Mouse (Mus musculus) A20 (cell line): Measurements from ENCODE around the gene Prokr2.

Source experiments
- DNase-seq: peaks from one replicate; pipeline ENCODE4 v3.0.0-alpha.2; 2011; ENCODE audit warnings: low read depth, low spot score

Prokr2 gene

GRCm38 (mm10) chr2:132385194-132385838 lies at the start of gene Prokr2:
Gene Prokr2 (minus strand): TSS chr2:132385447.
- no peak for DNase-seq

- peak; percentile 79 for DNase-seq
Measured at GRCm38 (mm10) chr2:132427160-132427941, 42.1 kb upstream of the Prokr2 start.

DNA sequence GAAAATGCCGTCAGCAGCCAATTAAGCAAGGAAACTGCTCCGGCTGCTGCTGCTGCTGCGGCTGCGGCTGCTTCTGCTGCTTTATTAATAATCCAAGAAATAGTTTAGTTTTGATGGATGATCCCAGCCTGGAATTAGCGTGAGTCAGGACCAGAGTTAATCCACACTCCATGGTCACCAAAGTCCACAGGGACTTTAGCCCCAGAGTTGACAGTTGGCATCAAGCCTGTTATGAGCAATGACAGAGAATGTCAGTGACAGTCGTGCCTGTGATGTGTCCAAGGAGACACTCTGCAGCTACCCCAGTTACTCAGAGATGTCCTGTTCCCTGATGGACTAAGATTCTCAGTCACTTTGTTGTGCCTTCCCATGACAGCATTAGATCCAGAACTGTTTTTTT lies 40.3 kb upstream of the Prokr2 start:
- no peak for DNase-seq

- no peak for DNase-seq
Measured at GRCm38 (mm10) chr2:132423411-132424047, 38.3 kb upstream of the Prokr2 start.

DNA sequence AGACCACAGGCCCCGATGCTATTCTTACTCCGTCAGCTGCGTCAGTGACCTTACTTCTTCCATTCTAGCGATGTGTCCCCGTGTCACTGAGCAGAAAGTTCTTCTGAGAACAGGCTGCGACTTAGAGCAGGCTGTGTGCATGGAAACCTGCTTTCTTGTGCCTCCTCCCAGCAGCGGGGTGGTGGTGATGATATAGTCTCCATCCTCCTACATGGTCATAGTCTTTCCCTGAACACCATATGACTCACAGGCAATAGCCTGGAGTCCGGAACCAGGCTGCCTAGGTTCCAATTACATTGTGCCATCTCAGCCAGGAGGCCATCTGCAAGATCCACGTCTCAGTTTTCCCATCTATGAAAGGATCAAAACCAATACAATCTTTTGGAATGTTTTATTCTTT lies 37.6 kb upstream of the Prokr2 start:
- no peak for DNase-seq

DNA sequence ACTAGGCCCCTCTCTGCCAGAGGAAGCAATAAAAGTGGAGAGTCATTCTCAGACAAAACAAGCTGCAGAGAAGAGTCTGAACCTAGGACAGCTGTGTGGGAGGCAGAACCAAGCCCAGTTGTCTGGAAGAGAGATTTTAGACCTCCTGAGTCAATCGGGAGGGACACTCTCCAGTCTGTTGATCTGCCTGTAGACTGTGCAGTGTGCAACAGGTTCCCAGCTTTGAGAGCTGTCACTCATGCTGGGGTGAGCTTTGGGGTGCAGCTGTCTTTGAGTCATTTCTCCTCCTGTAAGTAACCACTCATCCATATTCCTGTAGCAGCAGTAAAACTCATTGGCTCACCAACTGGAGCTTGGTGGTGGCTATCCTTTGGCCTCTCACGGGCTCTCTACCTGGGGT lies 33.2 kb upstream of the Prokr2 start:
- no peak for DNase-seq

GRCm38 (mm10) chr2:132410126-132410525 lies 24.9 kb upstream of the Prokr2 start:
- no peak for DNase-seq

- DNase-seq: no peak
Measured at GRCm38 (mm10) chr2:132398136-132398535, 12.9 kb upstream of the Prokr2 start.

DNA sequence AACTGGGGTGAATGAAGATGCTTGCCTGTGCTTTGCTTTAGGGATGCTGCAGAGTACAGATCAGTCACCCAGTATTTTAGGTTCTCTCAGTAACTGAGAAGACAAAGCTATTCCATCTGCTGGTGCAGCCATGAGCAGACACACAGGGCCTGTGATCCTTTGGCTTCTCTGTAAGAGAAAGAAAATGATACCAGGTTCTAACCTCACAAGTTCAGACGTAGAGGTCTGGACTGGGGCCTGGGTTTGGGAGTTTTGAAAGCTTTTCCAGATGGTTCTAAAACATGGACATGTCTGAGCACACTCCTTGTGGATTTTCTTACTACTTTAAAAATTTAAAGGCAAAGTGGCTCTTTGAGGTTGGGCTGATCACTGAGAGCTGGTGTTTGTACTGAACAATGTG lies 10.5 kb upstream of the Prokr2 start:
- no peak for DNase-seq

DNA sequence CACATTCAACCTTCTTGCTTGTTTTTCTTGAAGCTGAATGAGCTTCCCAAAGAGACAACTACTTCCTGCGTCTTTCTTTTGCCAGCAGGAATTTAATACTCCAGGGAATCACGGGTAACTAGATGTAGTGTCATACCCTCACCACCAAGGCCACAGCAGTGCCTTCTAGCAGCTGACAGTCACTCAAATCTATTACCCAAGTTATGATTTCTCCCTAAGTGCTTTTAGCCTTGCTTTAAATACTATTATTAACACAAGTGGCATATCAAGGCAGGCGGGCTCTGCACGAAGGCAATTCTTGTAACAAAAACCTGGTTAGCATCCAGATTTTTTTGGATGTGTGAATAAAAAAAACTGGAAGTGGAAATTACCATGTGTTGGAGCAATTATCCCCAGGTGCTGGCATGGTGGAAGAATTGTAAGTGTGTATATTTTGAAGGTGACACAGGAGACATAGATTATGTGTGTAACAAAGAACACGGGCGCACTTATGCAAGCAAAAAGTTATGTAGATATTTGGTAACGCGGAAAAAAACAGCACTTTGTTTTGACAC lies 5.4 kb upstream of the Prokr2 start:
- DNase-seq: no peak

DNA sequence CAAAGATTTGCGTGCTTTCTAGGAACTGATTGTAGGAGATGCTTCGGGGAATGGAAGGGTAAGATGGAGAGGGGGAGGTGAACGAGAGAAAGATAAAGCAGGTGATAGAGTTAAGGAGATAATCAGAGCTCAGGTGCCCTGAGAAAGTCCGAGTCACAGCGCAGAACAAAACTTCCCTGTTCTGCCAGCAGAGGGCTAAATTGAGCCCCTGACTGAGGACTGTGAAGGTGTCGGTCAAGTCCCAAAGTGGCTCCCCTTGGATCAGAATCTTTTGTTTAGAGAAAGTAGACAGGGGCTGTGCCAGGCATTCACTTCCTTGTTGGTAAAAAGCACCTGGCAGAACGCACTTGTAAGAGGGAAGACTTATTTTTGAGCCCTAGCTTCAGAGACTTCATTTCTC lies 4.3 kb upstream of the Prokr2 start:
- DNase-seq: peak; percentile 45

DNA sequence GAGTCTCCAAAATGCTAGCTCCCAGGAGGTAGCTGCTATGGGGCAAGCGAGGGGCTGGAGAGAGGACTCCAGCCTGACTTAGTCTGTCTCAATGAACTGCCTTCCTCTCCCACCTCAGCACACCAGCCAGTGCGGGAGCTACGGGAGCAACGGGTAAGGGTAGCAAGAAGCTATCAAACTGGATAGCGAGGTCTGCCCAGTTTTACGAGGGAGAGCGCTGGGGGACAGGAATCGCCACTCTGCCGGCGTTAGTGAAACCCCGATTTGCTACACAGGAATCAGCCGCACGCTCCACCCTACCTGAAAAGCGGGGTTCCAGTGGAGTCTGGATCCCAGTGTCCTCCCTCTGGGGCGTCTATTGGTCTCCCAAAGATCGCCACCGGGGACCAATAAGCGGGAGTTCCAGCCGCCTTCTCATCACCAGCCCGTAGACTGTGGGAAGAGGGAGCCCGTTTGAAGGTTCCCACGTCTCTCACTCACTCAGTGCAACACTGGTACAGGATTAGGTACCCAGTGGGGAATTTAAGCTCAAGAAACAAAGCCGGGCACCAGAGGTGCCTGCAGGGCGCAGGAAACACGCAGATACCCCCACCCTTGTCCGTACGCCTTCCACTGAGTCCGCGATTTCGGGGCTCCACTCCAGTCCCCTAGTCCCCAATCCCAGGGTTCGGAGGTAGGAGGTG lies 595 bp downstream of the Prokr2 start:
- DNase-seq: no peak

GRCm38 (mm10) chr2:132382308-132382707 lies 2.9 kb downstream of the Prokr2 start:
- DNase-seq: no peak

DNA sequence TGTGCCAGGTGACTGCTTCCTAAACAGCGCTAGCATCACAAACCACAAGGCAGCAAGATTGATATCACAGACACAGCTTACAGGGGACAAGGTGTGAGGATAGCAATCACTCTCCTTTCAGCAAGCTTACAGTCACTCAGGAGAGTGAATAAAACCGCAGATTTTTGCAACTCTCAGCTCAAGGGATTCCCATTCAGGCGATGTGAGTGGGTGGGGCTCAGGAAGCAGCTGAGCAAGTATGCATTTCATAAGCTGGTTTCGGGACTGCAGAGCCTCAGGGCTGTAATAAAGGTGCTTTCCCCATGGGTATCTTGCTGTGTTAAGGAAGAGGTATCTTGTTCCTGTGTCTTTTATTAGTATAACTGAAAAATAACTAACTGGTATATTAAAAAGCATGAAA lies 5.6 kb downstream of the Prokr2 start:
- peak; percentile 53 for DNase-seq

GRCm38 (mm10) chr2:132378602-132379150 lies 6.6 kb downstream of the Prokr2 start:
- no peak for DNase-seq

GRCm38 (mm10) chr2:132377436-132377835 lies 7.8 kb downstream of the Prokr2 start:
- no peak for DNase-seq

GRCm38 (mm10) chr2:132375721-132376120 lies 9.5 kb downstream of the Prokr2 start:
- DNase-seq: no peak

GRCm38 (mm10) chr2:132375135-132375534 lies 10.1 kb downstream of the Prokr2 start:
- DNase-seq: no peak

DNA sequence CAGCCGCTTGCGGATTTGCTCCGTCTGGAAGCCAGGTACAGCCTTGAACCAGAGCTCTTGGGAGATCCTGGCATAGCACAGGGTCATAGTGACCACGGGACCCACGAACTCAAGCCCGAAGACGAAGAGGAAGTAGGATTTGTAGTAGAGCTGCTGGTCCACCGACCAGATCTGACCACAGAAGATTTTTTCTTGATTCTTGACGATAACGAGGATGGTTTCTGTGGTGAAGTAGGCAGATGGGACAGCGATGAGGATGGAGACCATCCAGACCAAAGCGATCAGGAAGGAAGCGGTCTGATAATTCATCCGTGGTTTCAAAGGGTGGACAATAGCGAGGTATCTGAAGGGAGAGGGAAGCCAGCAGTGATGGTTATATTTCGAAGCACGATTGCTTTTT lies 11.5 kb downstream of the Prokr2 start:
- no peak for DNase-seq

DNA sequence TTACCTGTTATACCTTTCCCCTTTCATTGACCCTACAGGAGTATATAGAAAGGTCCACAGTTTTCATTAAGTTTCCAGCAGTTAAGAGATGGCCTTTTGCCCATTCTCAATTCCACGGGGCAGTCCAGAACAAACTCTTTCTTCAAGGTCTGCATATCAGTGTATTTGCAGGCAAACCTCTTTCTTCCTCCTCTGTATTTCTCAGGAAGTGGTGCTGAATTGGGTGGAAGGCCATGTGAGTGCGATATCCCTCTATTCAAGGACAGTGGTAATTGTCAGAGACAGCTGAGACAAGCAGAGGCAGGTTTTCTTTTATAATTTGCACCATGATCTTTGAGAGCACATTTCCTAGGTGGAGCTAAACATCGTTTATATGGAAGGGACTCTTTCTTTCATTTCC lies 16.8 kb downstream of the Prokr2 start:
- DNase-seq: no peak

- no peak for DNase-seq
Measured at GRCm38 (mm10) chr2:132343846-132344245, 41.4 kb downstream of the Prokr2 start.

- no peak for DNase-seq
Measured at GRCm38 (mm10) chr2:132341293-132341692, 44.0 kb downstream of the Prokr2 start.
